Mouse (Mus musculus) G1E (cell line): ENCODE measurements around the gene Tmeff1.

Experiments used
- CTCF ChIP-seq: IDR thresholded peaks from 2 replicates; pipeline ENCODE4 v1.5.1; 2012; ENCODE audit warnings: low read depth, low read length, inconsistent platforms, mixed read lengths
- GATA1 ChIP-seq: IDR thresholded peaks from 2 replicates; pipeline ENCODE4 v1.6.1; 2012; ENCODE audit warnings: borderline replicate concordance, low read length, inconsistent platforms, mixed read lengths
- POLR2AphosphoS5 ChIP-seq: IDR thresholded peaks from 2 replicates; pipeline ENCODE4 v1.6.1; 2012; ENCODE audit warnings: low read depth, low read length, inconsistent platforms; ENCODE audit not compliant: insufficient replicate concordance

DNA sequence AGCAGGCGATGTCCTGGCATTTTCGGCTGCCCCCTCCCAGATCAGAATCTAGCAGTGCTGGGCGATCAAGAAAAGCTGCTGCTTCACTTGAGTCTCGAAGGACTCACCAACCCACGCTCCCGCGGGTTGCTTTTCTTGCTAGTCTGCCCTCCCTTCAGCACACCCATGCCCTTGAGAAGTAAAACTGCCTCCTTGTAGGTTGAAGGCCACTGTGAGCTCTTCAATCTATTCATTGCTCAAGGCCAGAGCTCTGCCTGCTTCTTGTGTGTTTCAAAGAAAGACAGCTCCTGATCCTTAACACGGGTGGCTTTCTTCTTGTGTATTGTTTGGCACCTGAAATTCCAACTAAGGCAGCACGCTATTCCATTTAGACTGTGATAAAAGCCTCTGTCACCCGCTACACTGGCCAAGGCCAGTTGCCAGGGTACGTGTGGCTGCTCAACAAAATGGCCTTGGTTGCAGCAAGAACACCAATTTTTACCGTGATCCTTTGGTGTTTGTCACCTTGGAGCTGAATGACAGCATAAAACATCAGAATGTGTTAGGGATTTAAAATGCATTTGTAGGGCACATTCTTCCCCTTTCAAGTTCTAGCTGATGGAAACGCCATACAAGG is 91.7 kb downstream of the Tmeff1 start:
- TF ChIP-seq CTCF (no peak), POLR2AphosphoS5 (no peak), GATA1 (no peak)
